Mouse (Mus musculus): Measurements from ENCODE around the gene Dcn. TPM values are rescaled to one million over a fixed set of nuclear protein-coding genes. Genes with fewer than 3 reads are reported as not detected.

The Dcn gene
- total RNA-seq, 2 experiments from 2014 or later, result 413 to 497 TPM

DNA sequence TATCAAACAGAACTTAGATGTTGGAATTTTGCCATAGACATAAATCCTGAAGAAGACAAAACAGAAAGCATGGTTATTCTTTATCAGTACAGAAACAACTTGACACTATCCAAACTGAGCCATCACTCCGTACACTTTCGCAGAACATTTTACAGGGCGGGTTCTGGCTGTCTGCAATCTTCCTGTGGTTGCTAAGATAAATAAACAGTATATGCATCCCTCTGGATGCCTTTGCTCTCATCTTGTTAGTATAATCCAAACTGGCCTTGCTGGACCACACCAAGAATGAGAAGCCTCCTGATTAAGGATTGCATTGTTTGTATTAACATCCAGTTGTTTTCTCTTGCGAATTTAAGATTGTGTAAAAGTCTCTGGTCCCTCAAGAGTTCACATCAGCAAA lies 56.3 kb downstream of the Dcn start:
- intact Hi-C loops (cut with DNase I; ENCODE audit: low total_unique reads), result no loop called here
- no peak for DNase-seq

DNA sequence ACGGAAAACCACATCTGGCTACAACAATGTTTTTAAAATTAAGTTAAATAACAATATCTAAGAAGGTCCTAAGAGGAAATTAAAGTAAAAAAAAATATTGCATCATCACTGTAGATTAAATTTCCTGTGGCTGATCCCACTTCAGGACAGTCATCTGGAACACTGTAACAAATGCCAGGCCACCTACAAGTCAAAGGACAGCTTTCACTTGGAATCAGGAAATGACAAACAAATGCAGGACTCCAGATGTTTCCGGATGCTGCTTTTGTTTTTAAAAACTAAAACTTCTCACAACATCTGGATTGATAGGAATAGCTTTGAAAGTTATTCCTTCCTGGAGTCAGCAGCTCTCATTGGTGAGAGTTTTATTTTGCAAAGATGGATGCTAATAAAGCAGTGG lies 57.5 kb downstream of the Dcn start:
- DNase-seq, result no peak
- intact Hi-C loops (cut with DNase I; ENCODE audit: low total_unique reads), result no loop called here

- intact Hi-C loops (cut with DNase I; ENCODE audit: low total_unique reads), result no loop called here
- no peak for DNase-seq
Observed at GRCm38 (mm10) chr10:97538202-97538601, 58.8 kb downstream of the Dcn start.

GRCm38 (mm10) chr10:97547740-97548139 lies 68.3 kb downstream of the Dcn start:
- no peak for DNase-seq
- intact Hi-C loops (cut with DNase I; ENCODE audit: low total_unique reads), result no loop called here

- peak; percentile 31 for DNase-seq
- intact Hi-C loops (cut with DNase I; ENCODE audit: low total_unique reads), result no loop called here
Observed at GRCm38 (mm10) chr10:97564957-97565856, 85.8 kb downstream of the Dcn start, which contains the start of gene Lum. Gene Lum (plus strand): TSS chr10:97565128.

DNA sequence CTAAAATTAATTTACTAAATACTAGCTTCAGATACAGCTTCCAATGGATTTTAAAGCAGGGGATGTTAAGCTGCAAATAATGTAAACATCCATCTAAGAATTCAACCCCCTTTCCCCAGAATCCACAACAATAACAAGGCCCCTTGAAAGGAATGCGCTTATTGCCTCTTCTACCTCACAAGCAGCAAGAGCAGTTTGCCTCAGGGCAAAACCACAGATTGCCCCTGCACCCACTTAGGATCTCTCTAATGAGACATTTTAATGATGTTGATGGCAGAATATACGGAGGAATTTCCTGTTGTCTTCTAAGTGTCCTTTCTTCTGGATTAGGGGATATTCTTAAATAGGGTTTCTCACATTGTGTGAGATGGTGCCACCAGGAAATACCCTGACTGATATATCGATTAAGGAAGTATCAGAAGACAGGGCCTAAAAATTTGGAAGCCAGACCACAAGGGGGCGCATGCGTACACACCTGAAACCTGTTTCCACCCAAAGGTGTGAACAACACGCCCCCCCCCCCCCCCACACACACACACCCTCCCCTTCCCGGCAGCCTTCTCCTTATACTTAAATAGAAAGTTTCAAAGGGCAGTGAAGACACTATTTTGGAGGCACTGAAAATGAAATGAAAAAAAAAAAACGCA lies 88.2 kb downstream of the Dcn start:
- peak; percentile 8 for DNase-seq
- intact Hi-C loops (cut with DNase I; ENCODE audit: low total_unique reads), result no loop called here

Other genes with a start within 250 kb of the Dcn start
- gene Lum, start 85.5 kb downstream of the Dcn start, total RNA-seq (2021), result 10 to 100 TPM; 36.7 to 56.8 TPM
- gene Kera, start 127.3 kb downstream of the Dcn start, total RNA-seq (2021), result 10 to 100 TPM; 50.2 to 52.1 TPM
- gene Epyc, start 164.5 kb downstream of the Dcn start, total RNA-seq (2021), result under 1 TPM in 1 of 2 experiments, not detected in 1; 0.18 TPM
- not detected for gene Ccer1, start 213.4 kb downstream of the Dcn start, total RNA-seq (2021)
- not detected for gene C030005K15Rik, start 247.1 kb downstream of the Dcn start, total RNA-seq (2021)

All from gastrocnemius, postnatal 14 days (tissue).